Mouse (Mus musculus): ENCODE data around the gene Olfr1420. TPM values are rescaled to one million over a fixed set of nuclear protein-coding genes. Genes with fewer than 3 reads are reported as not detected.
"Not testable (repeated sequence)": the region's sequence is repeated elsewhere in the genome, so short reads cannot be mapped to it uniquely, and the experiment has no call there.

Olfr1420 gene
- not detected for total RNA-seq (2021)
- long read RNA-seq, experiment 1, partial matches to known transcripts: 0 of 2 reads
- long read RNA-seq, experiment 1, other reads (novel, unspliced or antisense): 2 of 2 reads
- long read RNA-seq, experiment 2: 0 reads

- intact Hi-C loops (cut with DNase I): no loop called here
- DNase-seq: no peak
Measured at GRCm38 (mm10) chr19:11886265-11886664, at the start of gene Olfr1420. Gene Olfr1420, plus strand, starts transcription at chr19:11886565.

GRCm38 (mm10) chr19:11839119-11839518, 47.2 kb upstream of the Olfr1420 start, which contains the start of gene Olfr1417:
Gene Olfr1417, minus strand, starts transcription at chr19:11839219.
- DNase-seq: no peak
- intact Hi-C loops (cut with DNase I): no loop called here

DNA sequence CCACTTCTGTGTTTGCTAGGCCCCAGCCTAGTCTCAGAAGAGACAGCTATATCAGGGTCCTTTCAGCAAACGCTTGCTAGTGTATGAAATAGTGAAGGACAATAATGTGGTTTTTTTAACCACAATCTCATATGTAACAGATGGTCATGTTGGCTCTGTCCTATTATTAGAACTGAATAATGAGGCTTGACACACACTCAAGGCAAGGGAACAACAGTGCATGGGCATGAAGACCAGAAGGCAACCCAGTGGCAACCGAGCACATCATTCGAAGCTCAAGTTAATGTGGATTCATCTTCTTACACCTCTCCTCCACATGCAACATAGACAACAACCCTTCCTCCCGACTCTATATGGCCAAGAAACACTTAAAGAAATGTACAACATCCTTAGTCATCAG, 40.0 kb upstream of the Olfr1420 start:
- DNase-seq: no peak
- intact Hi-C loops (cut with DNase I): no loop called here

- DNase-seq: no peak
- intact Hi-C loops (cut with DNase I): no loop called here
Measured at GRCm38 (mm10) chr19:11852652-11853051, 33.7 kb upstream of the Olfr1420 start.

DNA sequence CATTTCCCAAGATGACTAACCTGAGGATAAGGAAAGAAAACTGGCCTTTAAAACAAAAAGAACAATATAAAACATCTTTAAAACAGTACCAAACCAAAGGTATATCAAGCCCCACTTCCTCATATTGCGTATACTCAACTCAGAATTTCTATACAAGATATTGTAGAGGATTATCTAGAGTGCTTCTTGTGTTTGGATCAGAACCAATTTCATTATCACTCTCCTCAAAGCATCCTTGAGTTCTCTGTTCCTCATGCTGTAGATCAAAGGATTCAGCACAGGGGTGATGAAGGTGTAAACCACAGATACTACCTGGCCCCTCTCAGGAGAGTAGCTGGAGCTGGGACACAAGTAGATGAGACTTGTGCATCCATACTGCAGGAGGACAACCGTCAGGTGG, 31.5 kb upstream of the Olfr1420 start:
- intact Hi-C loops (cut with DNase I): no loop called here
- DNase-seq: no peak

DNA sequence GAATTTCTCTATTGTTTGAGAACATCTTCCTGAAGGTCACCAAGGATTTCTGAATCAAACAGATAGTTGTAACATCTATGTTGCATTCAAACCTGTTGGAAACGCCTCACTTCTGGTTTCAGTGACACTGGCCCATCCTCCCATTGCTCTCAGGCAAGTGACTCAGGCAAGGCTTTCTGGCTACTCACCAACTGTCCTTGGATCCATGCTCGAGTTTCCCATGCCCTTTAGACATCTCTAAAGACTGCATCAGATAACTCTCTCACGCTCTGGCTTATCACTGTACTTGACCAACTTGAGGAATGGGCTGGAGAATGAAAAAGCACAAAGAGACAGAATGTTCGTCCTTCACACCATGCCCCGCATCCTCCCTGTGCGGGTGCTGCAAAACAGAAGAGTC, 29.9 kb upstream of the Olfr1420 start:
- intact Hi-C loops (cut with DNase I): no loop called here
- DNase-seq: no peak

GRCm38 (mm10) chr19:11860966-11861365, 25.4 kb upstream of the Olfr1420 start, which contains the start of gene Olfr1418:
Gene Olfr1418, minus strand, starts transcription at chr19:11861066.
- DNase-seq: no peak
- intact Hi-C loops (cut with DNase I): no loop called here

GRCm38 (mm10) chr19:11867837-11868236, 18.5 kb upstream of the Olfr1420 start:
- intact Hi-C loops (cut with DNase I): no loop called here
- no peak for DNase-seq

GRCm38 (mm10) chr19:11875006-11875405, 11.4 kb upstream of the Olfr1420 start, which contains the start of gene Olfr1419:
Gene Olfr1419, minus strand, starts transcription at chr19:11875106.
- intact Hi-C loops (cut with DNase I): no loop called here
- no peak for DNase-seq

DNA sequence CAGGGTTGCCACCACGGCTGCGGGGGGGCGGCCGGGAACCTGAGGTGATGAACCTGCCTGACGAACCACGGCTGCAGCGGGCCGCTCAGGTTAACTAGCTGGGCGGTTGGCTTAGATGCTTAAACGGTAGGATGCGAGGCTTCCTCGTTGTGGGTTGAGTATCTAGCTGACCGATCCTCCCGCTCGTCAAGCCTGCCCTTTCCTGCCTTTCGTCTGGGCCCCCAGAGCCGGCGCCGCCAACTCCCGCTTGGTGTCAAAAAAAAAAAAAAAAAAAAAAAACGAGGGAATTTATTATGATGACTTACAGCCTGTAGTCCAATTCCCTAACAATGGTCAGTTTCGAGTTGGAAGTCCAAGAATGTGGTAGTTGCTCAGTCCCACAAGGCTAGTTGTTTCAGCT, 8.0 kb upstream of the Olfr1420 start:
- intact Hi-C loops (cut with DNase I): not testable (repeated sequence)

GRCm38 (mm10) chr19:11911021-11911420, 24.7 kb downstream of the Olfr1420 start:
- no peak for DNase-seq
- intact Hi-C loops (cut with DNase I): loop anchor here (5.0 kb wide), 1 partner anchor 51 kb away; no protein-coding TSS in a partner anchor

More for the DNA sequence above, 8.0 kb upstream of the Olfr1420 start:
- not testable (repeated sequence) for DNase-seq

DNA sequence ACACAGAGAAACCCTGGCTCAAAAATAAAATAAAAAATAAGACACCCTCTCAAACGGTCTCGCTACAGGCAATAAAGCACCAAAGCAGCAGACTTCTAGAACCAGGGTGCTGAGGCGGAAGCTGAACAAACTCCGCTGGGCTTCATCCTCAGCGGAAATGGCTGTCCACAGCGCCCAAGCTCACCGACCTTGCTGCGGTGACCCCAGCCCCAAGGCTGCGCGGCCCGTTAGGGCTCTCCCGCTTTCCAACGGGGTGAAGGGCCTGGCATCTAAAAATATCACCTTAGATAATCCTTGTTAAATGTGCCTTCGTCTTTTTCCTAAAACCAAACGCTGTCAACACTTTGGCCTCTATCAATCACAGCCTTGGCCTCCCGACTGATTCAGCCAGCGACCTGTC, 25.2 kb downstream of the Olfr1420 start:
- intact Hi-C loops (cut with DNase I): loop anchor here (2.0 to 5.0 kb wide), 2 partner anchors 51 to 99 kb away; no protein-coding TSS in a partner anchor
- DNase-seq: no peak

DNA sequence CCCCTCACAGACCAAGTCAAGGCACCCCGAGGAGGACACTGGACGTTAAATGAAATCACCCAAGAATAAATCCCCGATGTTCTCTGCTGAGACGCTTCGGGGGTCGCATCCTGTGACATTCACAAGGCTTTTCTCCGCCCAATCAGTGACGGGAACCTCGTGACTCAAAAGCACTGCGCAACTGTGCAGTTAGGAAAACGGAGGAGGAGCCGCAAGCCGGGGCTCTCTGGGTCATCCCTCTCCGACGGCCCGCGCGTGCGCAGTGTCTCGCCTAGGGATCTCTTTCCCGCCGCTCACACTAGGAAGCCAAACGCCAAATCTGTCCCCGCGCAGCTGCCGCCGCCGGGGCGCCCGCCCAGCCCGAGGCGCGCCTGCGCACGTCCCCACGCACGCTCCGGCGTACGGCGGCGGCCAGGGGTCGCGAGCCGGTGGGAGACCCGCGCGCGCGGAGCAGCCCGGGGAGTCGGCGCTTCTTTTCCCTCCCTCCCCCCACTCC, 25.7 kb downstream of the Olfr1420 start, which contains the start of gene Patl1:
Gene Patl1 (plus strand): TSS at position 363 of the 496 bp plus-strand sequence.
- peak; percentile 96 to 99 for DNase-seq
- intact Hi-C loops (cut with DNase I): loop anchor here (2.0 to 5.0 kb wide), 2 partner anchors 50 to 99 kb away; no protein-coding TSS in a partner anchor

DNA sequence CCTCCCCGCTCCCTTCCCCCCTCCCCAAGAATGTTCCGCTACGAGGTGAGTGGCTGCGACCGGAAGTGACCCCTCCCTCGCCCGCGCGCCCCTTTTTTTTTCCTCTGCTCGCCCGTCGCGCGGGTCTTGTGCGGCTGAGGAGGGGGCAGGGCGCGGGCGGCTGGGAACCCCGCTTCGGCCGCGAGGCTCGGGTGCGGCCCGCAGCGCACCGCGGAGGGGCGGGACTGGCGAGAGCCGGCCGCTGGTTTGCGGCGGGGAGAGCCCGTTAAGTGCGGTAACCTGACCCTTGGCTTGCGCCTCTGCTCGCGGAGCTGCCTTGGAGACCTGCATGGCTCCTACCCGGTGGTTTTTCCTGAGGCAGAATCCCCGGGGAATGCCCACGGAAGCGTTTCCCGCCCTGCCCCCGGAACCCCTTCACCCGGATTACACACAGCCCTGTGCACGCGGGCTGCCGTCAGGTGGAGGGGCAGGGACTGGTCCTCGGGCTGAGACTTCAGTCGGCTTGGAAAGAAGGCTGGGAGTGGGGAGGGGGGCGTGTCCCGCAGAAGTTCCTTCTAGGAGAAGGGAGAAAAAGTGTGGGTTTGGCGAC, 26.3 kb downstream of the Olfr1420 start:
- DNase-seq: peak; percentile 35 to 51
- intact Hi-C loops (cut with DNase I): loop anchor here (2.0 to 5.0 kb wide), 2 partner anchors 50 to 98 kb away; no protein-coding TSS in a partner anchor

GRCm38 (mm10) chr19:11915804-11916203, 29.4 kb downstream of the Olfr1420 start:
- intact Hi-C loops (cut with DNase I): no loop called here
- DNase-seq: no peak

- intact Hi-C loops (cut with DNase I): no loop called here
- DNase-seq: no peak
Measured at GRCm38 (mm10) chr19:11922068-11922467, 35.7 kb downstream of the Olfr1420 start.

- intact Hi-C loops (cut with DNase I); DNase-seq: not testable (repeated sequence)
Measured at GRCm38 (mm10) chr19:11922515-11922914, 36.1 kb downstream of the Olfr1420 start.

DNA sequence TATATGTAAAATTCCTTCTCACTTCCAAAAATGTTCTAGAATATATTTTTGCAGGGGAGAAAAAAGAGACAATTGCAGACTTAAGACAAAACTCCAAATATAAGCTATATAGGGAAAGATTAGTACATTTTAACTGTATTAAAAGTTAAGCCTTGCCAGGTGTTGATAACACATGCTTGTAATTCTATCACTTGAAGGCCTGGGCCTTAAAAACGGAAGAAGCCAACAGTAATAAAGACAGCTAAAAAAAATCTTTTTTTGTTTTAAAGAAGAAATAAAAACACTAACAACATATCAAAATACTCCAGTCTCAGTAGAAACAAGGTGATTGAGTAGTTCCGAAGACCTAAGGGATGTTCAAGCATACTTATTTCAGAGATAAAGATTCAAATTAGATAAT, 40.0 kb downstream of the Olfr1420 start:
- no peak for DNase-seq
- intact Hi-C loops (cut with DNase I): no loop called here

- no peak for DNase-seq
- intact Hi-C loops (cut with DNase I): no loop called here
Measured at GRCm38 (mm10) chr19:11928025-11928748, 41.8 kb downstream of the Olfr1420 start.

DNA sequence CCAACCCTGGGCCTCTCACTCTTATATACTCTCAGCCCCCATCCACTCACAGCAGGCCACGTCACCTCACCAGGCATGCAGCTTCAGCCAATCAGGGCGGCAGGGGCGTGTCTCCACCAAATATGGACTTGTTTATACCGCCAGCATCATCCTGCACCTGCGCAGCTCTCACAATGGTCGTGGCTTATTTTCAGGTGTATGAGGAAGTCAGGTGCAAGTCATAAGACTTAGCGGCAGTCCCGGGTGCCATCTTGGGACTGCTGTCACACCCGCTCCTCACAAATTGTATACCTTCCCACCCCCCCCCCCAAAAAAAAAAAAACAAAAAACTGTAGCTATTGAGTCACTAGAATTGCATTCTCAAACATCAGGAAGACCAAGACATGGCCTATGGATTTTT, 60.1 kb downstream of the Olfr1420 start:
- DNase-seq; intact Hi-C loops (cut with DNase I): not testable (repeated sequence)
